Mouse (Mus musculus) B cell, adult (primary cell): ENCODE results near the gene Rnf185. TPM values are rescaled to one million over a fixed set of nuclear protein-coding genes. Genes with fewer than 3 reads are reported as not detected.

Experiments used
- total RNA-seq: library from RNA; stranded (reverse); gene quantifications from 4 replicates; pipeline ENCODE4 v1.2.4, GENCODE M21; 2023; ENCODE audit not compliant: inconsistent age

The Rnf185 gene
- 18.6 to 23.1 TPM (median 20.2 TPM) in 4 replicates for total RNA-seq

DNA sequence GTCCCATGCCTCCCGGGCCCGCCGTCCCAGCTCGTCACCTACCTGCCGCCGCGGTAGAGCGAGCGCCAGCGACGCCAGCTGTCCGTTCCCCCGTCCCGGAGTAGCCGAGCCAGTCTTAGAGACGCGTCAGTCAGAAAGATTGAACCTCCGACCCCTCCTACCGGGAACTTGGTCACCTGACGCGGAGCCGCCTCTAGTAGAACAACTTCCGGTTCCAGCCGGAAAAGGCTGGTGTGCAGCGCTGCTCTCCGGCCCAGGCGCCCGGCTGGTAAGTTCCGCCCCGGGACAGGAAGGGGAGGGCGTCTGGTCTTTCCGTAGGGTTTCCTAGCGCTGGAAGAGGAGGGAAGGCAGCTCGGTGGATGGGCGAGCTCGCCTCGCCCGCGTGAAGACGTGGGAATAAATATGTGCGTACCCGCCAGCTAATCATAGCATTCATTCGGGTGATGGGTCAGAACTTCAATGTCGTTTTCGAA is at the start of gene Rnf185:
Gene Rnf185 (minus strand): TSS at position 197 of the 473 bp plus-strand sequence.

DNA sequence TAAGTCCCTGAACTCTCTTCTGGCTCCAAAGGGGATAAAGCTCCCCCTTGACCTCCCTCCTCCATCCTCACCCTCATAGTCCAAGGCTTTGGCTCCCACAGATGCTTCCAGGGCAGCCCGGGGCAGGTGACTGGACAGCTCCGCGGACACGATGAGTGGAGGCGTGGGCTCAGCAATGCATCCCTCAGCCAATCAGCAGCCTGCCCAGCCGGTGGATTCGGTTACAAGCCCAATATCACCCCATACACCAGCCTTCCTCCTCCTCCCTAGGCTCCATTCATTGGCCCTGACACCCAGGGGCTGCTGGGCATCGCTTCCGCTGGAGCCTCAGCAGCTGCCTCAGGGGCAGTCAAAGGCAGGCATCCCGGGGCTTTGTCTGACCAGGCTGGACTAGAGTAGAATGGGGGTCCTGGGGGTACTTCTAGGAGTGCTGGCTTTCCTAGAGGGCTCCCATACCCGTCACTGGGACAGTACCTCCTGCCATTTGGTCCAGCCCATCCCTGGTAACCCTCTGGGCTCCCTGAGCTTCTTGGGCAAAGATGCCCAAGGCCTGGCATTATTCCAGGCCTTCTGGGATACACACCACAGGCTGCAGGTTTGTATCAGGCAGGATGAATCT is 35.9 kb upstream of the Rnf185 start, which contains the start of gene Pla2g3:
Gene Pla2g3 (plus strand): TSS at position 333 of the 619 bp plus-strand sequence.

DNA sequence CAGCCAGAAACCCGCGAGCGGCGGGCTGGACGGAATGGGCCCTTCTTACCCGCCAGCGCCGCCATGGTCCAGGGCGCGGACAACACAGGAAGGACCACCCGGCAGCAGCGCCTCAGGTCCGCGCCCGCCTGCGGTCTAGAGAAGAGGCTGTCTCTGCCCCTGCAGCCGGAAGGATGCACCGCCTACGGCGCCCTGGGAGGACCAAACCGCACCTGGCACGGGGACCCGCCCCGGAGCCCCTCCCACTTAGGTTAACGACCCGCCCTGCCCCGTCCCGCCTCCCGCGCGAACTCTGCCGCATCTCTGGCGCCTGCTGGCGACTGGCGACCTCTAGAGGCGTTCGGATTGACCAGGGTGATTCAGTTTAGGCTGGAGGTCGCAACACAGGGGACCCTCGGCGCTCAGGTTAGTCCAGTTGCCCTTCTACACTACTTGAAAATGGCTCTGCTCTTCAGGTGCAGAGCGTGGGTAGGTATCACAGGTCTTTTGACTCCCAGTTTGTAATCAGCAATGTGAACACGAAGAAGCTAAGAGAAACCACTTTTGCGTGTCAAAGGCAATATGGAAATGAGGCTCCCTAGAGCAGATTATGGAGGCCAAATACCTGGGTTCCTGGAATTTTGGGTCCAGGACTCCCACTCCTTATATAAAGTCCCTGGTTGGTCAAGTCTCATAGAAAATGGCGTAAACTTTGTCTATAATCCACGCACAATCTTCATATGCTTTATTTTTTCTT is 43.0 kb downstream of the Rnf185 start, which contains the start of gene Limk2:
Gene Limk2 (minus strand): TSS at position 193 of the 736 bp plus-strand sequence.

Other genes with a start within 250 kb of the Rnf185 start
- gene Eif4enif1, start 250.0 kb downstream of the Rnf185 start, total RNA-seq = 94.6 to 111 TPM (median 101 TPM) in 4 replicates
- gene Drg1, start 185.9 kb downstream of the Rnf185 start, total RNA-seq = 61.7 to 70.2 TPM (median 63.2 TPM) in 4 replicates
- 79.7 to 96.7 TPM (median 84.5 TPM) in 4 replicates for gene Patz1, start 163.5 kb downstream of the Rnf185 start, total RNA-seq
- 292 to 318 TPM (median 307 TPM) in 4 replicates for gene Pik3ip1, start 122.0 kb downstream of the Rnf185 start, total RNA-seq
- gene Limk2, start 43.2 kb downstream of the Rnf185 start, total RNA-seq = 74.3 to 91.5 TPM (median 77.5 TPM) in 4 replicates
- 0.18 to 0.39 TPM in 2 of 4 replicates, not detected in the others for gene Pla2g3, start 35.9 kb upstream of the Rnf185 start, total RNA-seq
- not detected in 4 replicates for gene Inpp5j, start 52.5 kb upstream of the Rnf185 start, total RNA-seq
- 0.78 to 1.8 TPM (median 1.1 TPM) in 3 of 4 replicates, not detected in the other for gene Selenom, start 62.3 kb upstream of the Rnf185 start, total RNA-seq
- 0.93 to 2.7 TPM (median 1.9 TPM) in 4 replicates for gene Smtn, start 88.2 kb upstream of the Rnf185 start, total RNA-seq
- 58.3 to 69.4 TPM (median 62.5 TPM) in 4 replicates for gene Morc2a, start 196.8 kb upstream of the Rnf185 start, total RNA-seq